Mouse (Mus musculus) liver, postnatal 0 days (tissue): ENCODE measurements around the gene Araf. TPM values are rescaled to one million over a fixed set of nuclear protein-coding genes. Genes with fewer than 3 reads are reported as not detected.

Source experiments
- ATAC-seq: fragments of 200-750 bp; cut with Nextera tagmentation; 2 replicates; pipeline ENCODE4 v1.8.0; 2017; ENCODE audit warnings: mild to moderate bottlenecking, moderate library complexity
- DNase-seq: peaks from one replicate; pipeline ENCODE4 v3.0.0-alpha.2; 2016
- H3K27ac ChIP-seq: fragments of 300-500 bp; sonication (generic); 2 replicates; pipeline ENCODE4 v1.5.1; 2014; ENCODE audit warnings: antibody characterized with exemption, moderate library complexity, mild to moderate bottlenecking, low read depth
- H3K27me3 ChIP-seq: fragments of 300-500 bp; sonication (generic); 2 replicates; pipeline ENCODE4 v1.6.1; 2014; ENCODE audit warnings: low read length, control low read depth, mixed read lengths; ENCODE audit not compliant: insufficient read depth
- H3K36me3 ChIP-seq: fragments of 300-500 bp; sonication (generic); replicated peaks from 2 replicates; pipeline ENCODE4 v1.6.1; 2014; ENCODE audit warnings: mild to moderate bottlenecking, control low read depth, low read length, moderate library complexity, mixed read lengths; ENCODE audit not compliant: insufficient read depth
- H3K4me1 ChIP-seq: fragments of 300-500 bp; sonication (generic); 2 replicates; pipeline ENCODE4 v1.6.1; 2014; ENCODE audit warnings: antibody characterized with exemption, mild to moderate bottlenecking, control low read depth; ENCODE audit not compliant: insufficient read depth
- H3K4me2 ChIP-seq: fragments of 300-500 bp; sonication (generic); 2 replicates; pipeline ENCODE4 v1.6.1; 2014; ENCODE audit warnings: low read depth, mild to moderate bottlenecking, low read length, moderate library complexity, mixed read lengths
- H3K4me3 ChIP-seq: fragments of 300-500 bp; sonication (generic); 2 replicates; pipeline ENCODE4 v1.5.1; 2014; ENCODE audit warnings: low read depth, low read length
- H3K9ac ChIP-seq: fragments of 300-500 bp; sonication (generic); replicated peaks from 2 replicates; pipeline ENCODE4 v1.6.1; 2014; ENCODE audit warnings: mild to moderate bottlenecking, moderate library complexity
- H3K9me3 ChIP-seq: fragments of 300-500 bp; sonication (generic); 2 replicates; pipeline ENCODE4 v1.6.1; 2016; ENCODE audit warnings: mild to moderate bottlenecking, control low read depth, low read length, mixed read lengths
- CTCF ChIP-seq: sonication (generic); IDR thresholded peaks from 2 replicates; pipeline ENCODE4 v1.5.1; 2016; ENCODE audit warnings: antibody characterized with exemption, low read depth
- EP300 ChIP-seq: IDR thresholded peaks from 2 replicates; pipeline ENCODE4 v1.6.1; 2016; ENCODE audit warnings: antibody characterized with exemption, low read depth, mild to moderate bottlenecking
- WGBS: fragments of 180-500 bp; shearing (Covaris S2); extraction: QIAGEN DNeasy Blood & Tissue Kit; methylation state at CpG from one replicate; pipeline ENCODE4 v1.1.7; 2014; ENCODE audit not compliant: insufficient replicate concordance; 5-methylcytosine and 5-hydroxymethylcytosine counted together
- polyA plus RNA-seq: library from polyadenylated mRNA; unstranded; fragments of >200 nt; fragmentation: Nextera tagmentation; extraction: Ambion mirVana; gene quantifications from 2 replicates; pipeline ENCODE4 v1.2.1, GENCODE M21; 2015

Gene Araf
- polyA plus RNA-seq, 1 experiment from 2014 or later = 37.5 TPM

DNA sequence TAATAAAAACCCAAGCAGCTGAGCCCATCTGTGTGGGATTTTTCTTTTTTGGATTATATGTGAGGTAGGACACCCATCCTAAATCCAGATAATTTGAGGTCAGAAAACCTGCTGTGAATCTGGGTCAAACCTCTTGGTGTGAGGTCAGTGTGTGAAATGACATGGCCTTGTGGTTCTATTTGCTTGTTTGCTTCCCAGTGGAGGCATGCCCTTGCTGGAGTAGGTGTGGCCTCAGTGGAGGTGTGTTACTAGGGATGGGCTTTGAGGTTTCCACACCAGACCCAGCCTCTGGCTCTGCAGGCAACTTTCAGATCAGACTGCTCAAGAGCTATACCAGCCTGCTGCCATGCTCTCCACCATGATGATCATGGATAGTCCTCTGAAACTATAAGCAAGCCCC, 20.0 kb upstream of the Araf start:
- H3K36me3 ChIP-seq = no peaks in the 10 kb centered on the region
- DNase-seq (peak; percentile 33), ATAC-seq (peak; percentile 99)
- no peak overlapping the region for H3K4me3 ChIP-seq
- no peak overlapping the region for H3K4me2 ChIP-seq
- H3K9me3 ChIP-seq = no peaks in the 10 kb centered on the region
- TF ChIP-seq EP300 (no peak), CTCF (no peak)
- no peak overlapping the region for H3K27ac ChIP-seq
- no peaks in the 10 kb centered on the region for H3K27me3 ChIP-seq
- H3K4me1 ChIP-seq = no peaks in the 10 kb centered on the region
- no peak overlapping the region for H3K9ac ChIP-seq

DNA sequence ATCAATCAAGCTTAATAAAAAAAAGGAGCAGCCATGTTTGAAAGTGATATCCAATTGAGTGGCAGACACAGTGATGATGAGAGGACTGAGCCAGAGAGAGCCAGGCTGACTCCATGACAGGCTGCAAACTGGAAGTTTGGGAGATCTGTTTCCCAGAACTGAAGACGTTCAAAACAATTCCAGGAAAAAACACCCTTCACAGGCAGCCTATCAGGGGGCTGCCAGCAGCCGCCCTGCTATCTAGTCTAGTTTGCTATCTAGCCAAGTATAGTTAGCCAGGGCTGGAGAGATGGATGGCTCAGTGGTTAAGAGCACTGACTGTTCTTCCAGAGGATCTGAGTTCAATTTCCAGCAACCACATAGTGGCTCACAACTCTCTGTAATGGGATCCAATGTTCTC, 10.3 kb upstream of the Araf start:
- no peaks in the 10 kb centered on the region for H3K9me3 ChIP-seq
- no peak overlapping the region for H3K9ac ChIP-seq
- WGBS = 42% methylated on average over 2 of the region's 2 CpGs
- DNase-seq = no peak
- H3K4me1 ChIP-seq = peaks cover 3% of the 10 kb centered on the region; the same call in 1 of the 2 replicates
- H3K4me2 ChIP-seq = no peak overlapping the region
- H3K4me3 ChIP-seq = no peak overlapping the region
- H3K27me3 ChIP-seq = no peaks in the 10 kb centered on the region
- no peak overlapping the region for H3K27ac ChIP-seq
- ATAC-seq = peak; percentile 84
- no peaks in the 10 kb centered on the region for H3K36me3 ChIP-seq
- TF ChIP-seq EP300 = peak; percentile 63
- no peak for TF ChIP-seq CTCF

DNA sequence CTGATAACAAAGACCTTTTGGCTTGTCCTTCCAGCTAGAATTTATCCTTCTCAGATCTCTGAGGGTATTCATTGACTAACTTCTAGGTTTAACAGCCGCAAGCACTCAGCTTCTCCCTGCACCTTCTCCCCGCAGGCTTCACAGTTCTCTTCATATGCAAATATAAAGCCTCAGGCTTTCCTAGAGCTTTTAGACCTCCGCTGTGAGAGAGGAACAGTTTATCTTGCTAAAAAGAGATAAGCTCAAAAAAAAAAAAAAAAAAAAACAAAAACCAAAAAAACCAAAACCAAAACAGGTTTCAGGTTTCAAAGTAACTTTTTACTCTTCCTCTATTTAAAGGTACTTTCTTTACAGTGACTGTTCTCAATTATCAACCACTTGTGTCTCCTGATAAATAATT, 5.2 kb upstream of the Araf start:
- DNase-seq (no peak), ATAC-seq (no peak)
- H3K36me3 ChIP-seq = no peaks in the 10 kb centered on the region
- TF ChIP-seq EP300 (no peak), CTCF (no peak)
- 40% methylated on average over 3 of the region's 3 CpGs for WGBS
- H3K9me3 ChIP-seq = no peaks in the 10 kb centered on the region
- H3K27ac ChIP-seq = no peak overlapping the region
- peaks cover under 1% of the 10 kb centered on the region; the same call in 1 of the 2 replicates for H3K4me1 ChIP-seq
- H3K4me2 ChIP-seq = no peak overlapping the region
- no peak overlapping the region for H3K4me3 ChIP-seq
- H3K27me3 ChIP-seq = no peaks in the 10 kb centered on the region
- H3K9ac ChIP-seq = no peak overlapping the region

DNA sequence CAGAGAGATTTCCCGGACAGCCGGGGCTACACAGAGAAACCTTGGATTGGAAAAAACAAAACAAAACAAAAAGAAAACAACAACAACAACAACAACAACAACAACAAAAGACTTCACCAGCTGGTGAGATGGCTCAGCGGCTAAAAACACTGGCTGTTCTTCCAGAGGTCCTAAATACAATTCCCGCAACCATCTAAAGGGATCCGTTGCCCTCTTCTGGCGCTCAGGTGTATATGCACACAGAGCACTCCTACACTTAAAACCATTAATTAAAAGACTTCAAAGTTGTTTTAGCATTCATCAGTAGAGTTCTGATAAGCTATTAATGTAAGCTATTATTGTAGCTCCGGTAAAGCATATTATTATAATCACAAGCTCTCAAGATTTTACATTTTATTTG, 4.4 kb upstream of the Araf start:
- H3K27ac ChIP-seq = no peak overlapping the region
- no peaks in the 10 kb centered on the region for H3K36me3 ChIP-seq
- no peaks in the 10 kb centered on the region for H3K27me3 ChIP-seq
- H3K4me2 ChIP-seq = no peak overlapping the region
- ATAC-seq (no peak), DNase-seq (no peak)
- no peaks in the 10 kb centered on the region; the same call in 1 of the 2 replicates for H3K4me1 ChIP-seq
- 70% methylated on average over 7 of the region's 7 CpGs for WGBS
- H3K4me3 ChIP-seq = no peak overlapping the region
- no peaks in the 10 kb centered on the region for H3K9me3 ChIP-seq
- H3K9ac ChIP-seq = no peak overlapping the region
- TF ChIP-seq CTCF (peak; percentile 50), EP300 (no peak)

DNA sequence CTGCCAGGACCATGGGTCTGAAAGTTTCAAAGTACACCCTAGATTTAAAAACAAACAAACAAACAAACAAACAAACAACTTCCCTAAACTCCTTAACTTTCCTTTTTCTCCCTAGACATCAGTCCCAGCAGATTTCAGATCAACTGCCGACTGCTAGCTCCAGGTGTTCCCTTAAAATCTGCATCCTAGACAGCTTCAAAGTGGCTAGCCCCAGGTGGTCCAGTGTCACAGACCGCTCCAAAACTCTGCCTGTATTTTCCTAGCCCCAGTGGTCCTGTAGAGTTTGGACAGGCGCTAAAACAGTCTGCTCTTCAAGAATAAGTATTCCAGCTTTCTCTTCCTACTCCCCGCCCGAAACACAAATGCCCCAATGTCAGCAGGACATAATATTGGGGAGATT, 3.4 kb upstream of the Araf start:
- Histone ChIP-seq H3K9me3 (no peaks in the 10 kb centered on the region), H3K4me3 (no peak overlapping the region), H3K36me3 (no peaks in the 10 kb centered on the region), H3K27me3 (no peaks in the 10 kb centered on the region), H3K9ac (no peak overlapping the region), H3K4me2 (no peak overlapping the region), H3K27ac (no peak overlapping the region), H3K4me1 (no peaks in the 10 kb centered on the region; the same call in 1 of the 2 replicates)
- TF ChIP-seq CTCF (no peak), EP300 (no peak)
- WGBS = 49% methylated on average over 5 of the region's 5 CpGs
- no peak for ATAC-seq
- no peak for DNase-seq

DNA sequence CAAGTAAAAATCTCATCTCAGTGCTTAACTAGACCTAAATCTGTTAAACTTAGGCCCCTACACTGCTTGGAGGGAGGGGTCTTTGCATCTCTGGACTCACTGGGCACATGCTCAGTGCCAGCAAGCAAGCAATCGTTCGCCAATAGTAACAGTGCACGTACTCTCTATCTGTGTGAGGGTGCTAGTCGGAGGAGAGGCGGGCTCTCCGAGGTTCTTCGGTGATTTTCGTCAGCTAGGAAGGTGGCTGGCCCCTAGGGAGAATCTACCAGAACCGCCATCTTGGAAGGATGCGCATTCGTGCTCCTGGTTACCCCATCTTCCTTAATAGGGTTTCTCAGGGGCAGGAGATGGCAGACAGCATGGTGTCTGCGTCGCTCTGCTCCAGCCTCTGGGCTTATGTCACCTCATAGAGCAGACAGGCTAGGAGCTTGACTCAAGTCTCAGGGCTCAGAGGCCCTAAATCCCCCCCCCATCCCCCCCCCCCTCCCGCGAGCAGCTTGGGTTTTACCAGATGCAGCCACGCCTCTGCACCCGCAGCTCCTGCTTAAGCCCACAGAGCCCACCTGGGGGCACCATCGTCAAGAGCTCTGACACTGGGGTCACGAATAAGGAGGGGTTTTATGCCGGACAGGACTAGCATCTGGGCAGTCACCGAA, 655 bp downstream of the Araf start:
- 15% methylated on average over 19 of the region's 21 CpGs for WGBS
- Histone ChIP-seq H3K4me3 (peak overlapping the region; percentile 36), H3K4me1 (no peaks in the 10 kb centered on the region), H3K9me3 (no peaks in the 10 kb centered on the region), H3K27ac (peak overlapping the region; percentile 60), H3K9ac (peak overlapping the region; percentile 3; the same call in 1 of the 2 replicates), H3K4me2 (peak overlapping the region; percentile 74), H3K27me3 (no peaks in the 10 kb centered on the region), H3K36me3 (no peaks in the 10 kb centered on the region)
- peak; percentile 59 for DNase-seq
- TF ChIP-seq CTCF (0 out of 2 replicates have a peak, but pooled peaks have one; percentile 26), EP300 (no peak)
- ATAC-seq = peak; percentile 96
